Mouse (Mus musculus): Measurements from ENCODE around the gene Olfr125. TPM values are rescaled to one million over a fixed set of nuclear protein-coding genes. Genes with fewer than 3 reads are reported as not detected.

Olfr125 gene
- not detected in 2 replicates for polyA plus RNA-seq (2014; fragmentation: Nextera tagmentation; extraction: Ambion mirVana)

DNA sequence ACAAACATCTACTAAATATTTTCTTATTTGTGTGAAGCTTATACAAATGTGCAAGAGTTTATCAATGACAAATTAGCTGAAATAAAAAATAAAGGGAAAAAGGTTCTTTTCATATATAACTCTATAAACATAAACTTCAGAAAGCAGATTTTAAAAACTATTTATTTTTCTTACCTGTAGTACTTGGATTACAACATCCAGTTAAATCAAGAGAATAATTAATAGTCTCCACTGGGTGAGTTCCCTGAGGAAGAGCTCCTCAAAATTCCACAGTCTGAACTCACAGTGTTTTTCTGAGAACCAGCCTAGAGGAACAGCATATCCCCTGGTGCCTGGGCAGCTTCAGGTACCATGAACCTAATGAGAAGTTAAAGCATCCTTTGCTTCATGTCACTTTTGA lies at the start of gene Olfr125:
Olfr125 (plus strand) TSS at position 301 of the 400 bp plus-strand sequence.
- no peak within 1 kb of the TSS for H3K9ac ChIP-seq (replicated peaks; ENCODE audit: low read length)
- H3K9me3 ChIP-seq (ENCODE audit: control insufficient read depth, low read length): 0 out of 2 replicates have a peak, but pooled peaks cover 2% of the 10 kb centered on the region
- no peak within 1 kb of the TSS for H3K4me3 ChIP-seq (replicated peaks; ENCODE audit: low read depth, low read length)
- no peaks in the 10 kb centered on the region for H3K4me1 ChIP-seq (ENCODE audit: control insufficient read depth, insufficient read depth, low read length)
- H3K27me3 ChIP-seq (ENCODE audit: control insufficient read depth, insufficient read depth, low read length): no peaks in the 10 kb centered on the region
- H3K36me3 ChIP-seq (ENCODE audit: control insufficient read depth, insufficient read depth, low read length): no peaks in the 10 kb centered on the region
- ATAC-seq (ENCODE audit: low FRiP score, low TSS enrichment) (no peak), DNase-seq (no peak)
- no peak within 1 kb of the TSS for H3K4me2 ChIP-seq (ENCODE audit: low read length)
- H3K27ac ChIP-seq (replicated peaks; ENCODE audit: low read depth, low read length): no peak within 1 kb of the TSS

DNA sequence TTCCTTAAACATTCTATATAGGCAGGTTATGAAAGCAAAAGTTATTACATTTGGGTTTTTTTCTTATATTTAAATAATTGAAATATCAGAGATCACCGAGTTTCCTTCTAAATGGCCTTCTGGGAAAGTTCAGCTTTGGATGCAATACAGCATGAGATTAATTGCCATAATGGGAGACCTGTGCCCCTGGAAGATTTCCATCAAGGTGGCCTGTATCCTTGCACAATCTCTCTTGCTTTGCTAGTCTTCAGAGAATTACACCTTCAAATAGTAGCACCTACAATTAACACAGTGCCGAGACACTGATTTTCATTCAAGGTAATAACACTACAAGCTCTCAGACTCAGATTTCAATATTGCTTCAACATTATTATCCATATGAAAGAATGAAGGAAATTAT lies 39.5 kb upstream of the Olfr125 start, which contains the start of gene Olfr123:
Olfr123 (plus strand) TSS at position 301 of the 400 bp plus-strand sequence.
- WGBS: 92% methylated on average over 2 of the region's 2 CpGs

DNA sequence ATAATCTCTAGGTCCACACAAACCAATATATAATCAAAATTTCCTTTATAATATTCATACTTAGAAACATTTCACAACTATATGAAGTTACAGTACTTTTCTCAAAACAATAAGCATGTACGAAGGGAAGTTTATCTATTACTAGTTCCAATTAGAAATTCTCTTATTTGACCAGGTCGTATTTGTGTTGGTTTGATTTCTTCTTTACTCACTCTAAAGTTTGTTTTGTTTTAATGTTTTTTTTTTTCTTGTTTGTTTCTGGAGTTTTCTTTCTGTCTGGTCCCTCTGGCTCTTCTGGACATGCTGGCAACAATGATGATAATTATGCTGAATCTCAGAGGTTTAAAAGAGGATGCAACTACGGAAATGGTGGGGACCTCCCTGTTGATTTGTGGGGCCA lies 33.2 kb upstream of the Olfr125 start, which contains the start of gene Olfr124:
Olfr124 (plus strand) TSS at position 301 of the 400 bp plus-strand sequence.
- ATAC-seq (ENCODE audit: low FRiP score, low TSS enrichment): no peak
- Histone ChIP-seq H3K9ac (replicated peaks; ENCODE audit: low read length) (no peak within 1 kb of the TSS), H3K27ac (replicated peaks; ENCODE audit: low read depth, low read length) (no peak within 1 kb of the TSS), H3K4me1 (ENCODE audit: control insufficient read depth, insufficient read depth, low read length) (no peaks in the 10 kb centered on the region), H3K27me3 (ENCODE audit: control insufficient read depth, insufficient read depth, low read length) (no peaks in the 10 kb centered on the region), H3K4me3 (replicated peaks; ENCODE audit: low read depth, low read length) (no peak within 1 kb of the TSS), H3K4me2 (ENCODE audit: low read length) (no peak within 1 kb of the TSS), H3K36me3 (ENCODE audit: control insufficient read depth, insufficient read depth, low read length) (no peaks in the 10 kb centered on the region), H3K9me3 (ENCODE audit: control insufficient read depth, low read length) (no peaks in the 10 kb centered on the region)
- WGBS: 93% methylated on average over 3 of the region's 3 CpGs
- DNase-seq: no peak

More for the DNA sequence above, 39.5 kb upstream of the Olfr125 start, which contains the start of gene Olfr123:
- Histone ChIP-seq H3K9ac (replicated peaks; ENCODE audit: low read length) (no peak within 1 kb of the TSS), H3K27me3 (ENCODE audit: control insufficient read depth, insufficient read depth, low read length) (no peaks in the 10 kb centered on the region), H3K4me3 (replicated peaks; ENCODE audit: low read depth, low read length) (no peak within 1 kb of the TSS), H3K9me3 (ENCODE audit: control insufficient read depth, low read length) (no peaks in the 10 kb centered on the region), H3K4me1 (ENCODE audit: control insufficient read depth, insufficient read depth, low read length) (no peaks in the 10 kb centered on the region), H3K36me3 (ENCODE audit: control insufficient read depth, insufficient read depth, low read length) (no peaks in the 10 kb centered on the region), H3K27ac (replicated peaks; ENCODE audit: low read depth, low read length) (no peak within 1 kb of the TSS), H3K4me2 (ENCODE audit: low read length) (no peak within 1 kb of the TSS)
- DNase-seq (no peak), ATAC-seq (ENCODE audit: low FRiP score, low TSS enrichment) (no peak)

DNA sequence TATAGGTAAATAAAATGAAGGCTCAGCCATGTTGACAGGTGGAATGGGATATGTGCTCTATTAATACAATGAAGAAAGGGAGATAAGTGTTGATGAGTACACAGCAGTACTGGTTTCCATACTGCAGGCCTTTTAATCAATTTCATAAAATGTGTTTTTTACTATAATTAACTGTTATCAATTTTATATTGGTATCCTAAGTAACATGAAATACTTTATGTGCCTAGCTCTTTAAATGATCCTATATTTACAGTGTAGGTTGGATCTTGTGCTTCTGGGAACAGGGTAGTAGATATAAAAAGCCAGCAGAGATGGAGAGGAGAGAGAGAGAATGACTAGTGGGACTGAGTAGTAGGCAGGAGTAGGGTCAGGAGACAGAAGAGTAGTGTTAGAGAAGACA lies 14.4 kb downstream of the Olfr125 start, which contains the start of gene Olfr126:
Olfr126 (plus strand) TSS at position 301 of the 400 bp plus-strand sequence.
- no peaks in the 10 kb centered on the region for H3K27me3 ChIP-seq (ENCODE audit: control insufficient read depth, insufficient read depth, low read length)
- no peaks in the 10 kb centered on the region for H3K4me1 ChIP-seq (ENCODE audit: control insufficient read depth, insufficient read depth, low read length)
- no peak within 1 kb of the TSS for H3K4me3 ChIP-seq (replicated peaks; ENCODE audit: low read depth, low read length)
- no peaks in the 10 kb centered on the region for H3K9me3 ChIP-seq (ENCODE audit: control insufficient read depth, low read length)
- no peaks in the 10 kb centered on the region for H3K36me3 ChIP-seq (ENCODE audit: control insufficient read depth, insufficient read depth, low read length)
- H3K27ac ChIP-seq (replicated peaks; ENCODE audit: low read depth, low read length): no peak within 1 kb of the TSS
- no peak within 1 kb of the TSS for H3K4me2 ChIP-seq (ENCODE audit: low read length)
- ATAC-seq (ENCODE audit: low FRiP score, low TSS enrichment) (no peak), DNase-seq (no peak)
- no peak within 1 kb of the TSS for H3K9ac ChIP-seq (replicated peaks; ENCODE audit: low read length)

DNA sequence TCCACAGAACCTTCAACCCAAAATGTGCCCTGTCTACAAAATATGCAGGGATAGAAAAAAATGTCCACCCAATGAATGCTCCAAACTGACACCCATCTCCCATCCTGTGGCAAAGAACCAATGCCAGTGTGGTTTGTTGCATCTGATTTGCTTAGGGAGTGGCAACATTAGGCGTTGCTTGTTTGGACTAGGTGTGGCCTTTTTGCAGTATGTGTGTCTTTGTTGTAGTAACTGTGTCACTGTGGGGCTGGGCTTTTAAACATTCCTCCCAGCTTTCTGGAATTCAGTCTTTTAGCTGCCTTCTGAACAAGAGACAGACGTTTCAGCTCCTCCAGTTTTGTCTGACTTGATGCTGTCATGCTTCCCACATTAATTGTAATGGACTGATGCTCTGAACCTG lies 31.2 kb downstream of the Olfr125 start:
- Histone ChIP-seq H3K4me3 (replicated peaks; ENCODE audit: low read depth, low read length) (no peak overlapping the region), H3K4me1 (ENCODE audit: control insufficient read depth, insufficient read depth, low read length) (no peaks in the 10 kb centered on the region), H3K27ac (replicated peaks; ENCODE audit: low read depth, low read length) (no peak overlapping the region), H3K4me2 (ENCODE audit: low read length) (no peak overlapping the region), H3K9ac (replicated peaks; ENCODE audit: low read length) (no peak overlapping the region), H3K36me3 (ENCODE audit: control insufficient read depth, insufficient read depth, low read length) (no peaks in the 10 kb centered on the region), H3K27me3 (ENCODE audit: control insufficient read depth, insufficient read depth, low read length) (no peaks in the 10 kb centered on the region), H3K9me3 (ENCODE audit: control insufficient read depth, low read length) (no peaks in the 10 kb centered on the region)
- 68% methylated on average over 2 of the region's 2 CpGs for WGBS
- DNase-seq (no peak), ATAC-seq (ENCODE audit: low FRiP score, low TSS enrichment) (no peak)

DNA sequence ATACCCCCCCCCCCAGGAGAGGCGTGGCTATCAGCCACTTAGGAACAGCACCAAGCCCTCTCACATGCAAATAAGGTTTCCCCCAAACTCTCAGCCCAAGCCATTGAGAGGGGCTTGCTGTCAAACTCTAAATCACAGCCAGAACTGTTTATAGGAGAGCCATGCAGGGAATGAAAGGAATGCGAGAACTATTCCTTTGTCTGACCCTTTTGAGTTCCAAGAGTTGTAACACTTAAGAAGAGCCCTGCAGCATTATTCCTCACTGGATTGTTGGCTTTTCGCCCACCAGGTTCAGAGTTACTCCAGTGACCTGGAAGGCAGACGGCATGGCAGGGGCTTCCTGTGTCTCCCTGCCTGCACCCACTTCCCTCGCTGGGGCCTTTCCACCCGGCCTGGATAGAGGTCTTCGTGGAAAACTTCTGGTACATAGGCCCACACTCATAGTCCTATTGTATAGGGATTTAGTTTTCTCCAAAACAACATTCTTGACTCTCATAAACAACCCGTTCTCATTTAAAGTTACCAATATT lies 37.0 kb downstream of the Olfr125 start:
- H3K4me3 ChIP-seq (replicated peaks; ENCODE audit: low read depth, low read length): no peak overlapping the region
- H3K9me3 ChIP-seq (ENCODE audit: control insufficient read depth, low read length): no peaks in the 10 kb centered on the region
- DNase-seq (peak; percentile 0), ATAC-seq (ENCODE audit: low FRiP score, low TSS enrichment) (no peak)
- WGBS: 22% methylated on average over 8 of the region's 8 CpGs
- H3K27ac ChIP-seq (replicated peaks; ENCODE audit: low read depth, low read length): no peak overlapping the region
- no peaks in the 10 kb centered on the region for H3K36me3 ChIP-seq (ENCODE audit: control insufficient read depth, insufficient read depth, low read length)
- H3K9ac ChIP-seq (replicated peaks; ENCODE audit: low read length): no peak overlapping the region
- H3K4me2 ChIP-seq (ENCODE audit: low read length): no peak overlapping the region
- H3K4me1 ChIP-seq (ENCODE audit: control insufficient read depth, insufficient read depth, low read length): no peaks in the 10 kb centered on the region
- no peaks in the 10 kb centered on the region for H3K27me3 ChIP-seq (ENCODE audit: control insufficient read depth, insufficient read depth, low read length)

DNA sequence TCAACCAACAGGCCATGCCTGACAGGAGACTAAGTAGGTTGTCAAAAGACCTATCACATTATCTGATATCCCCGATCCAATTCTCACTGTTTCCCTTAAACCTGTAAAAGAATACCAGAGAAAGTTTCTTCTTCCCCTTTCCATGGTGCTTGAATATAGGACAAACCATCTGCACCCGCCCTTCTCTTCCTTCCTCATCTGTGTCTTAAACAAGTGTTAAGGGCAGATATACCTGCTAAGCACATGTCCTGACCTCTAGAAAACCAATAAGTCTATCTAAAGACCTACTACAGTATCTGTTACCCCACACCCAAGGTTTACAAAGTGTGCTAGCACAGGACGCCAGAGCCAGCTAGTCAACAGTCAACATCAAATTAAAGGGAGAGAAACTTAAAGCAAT lies 41.1 kb downstream of the Olfr125 start:
- no peak overlapping the region for H3K4me3 ChIP-seq (replicated peaks; ENCODE audit: low read depth, low read length)
- WGBS: 78% methylated on average over 3 of the region's 3 CpGs
- no peak for ATAC-seq (ENCODE audit: low FRiP score, low TSS enrichment)
- no peaks in the 10 kb centered on the region for H3K36me3 ChIP-seq (ENCODE audit: control insufficient read depth, insufficient read depth, low read length)
- H3K9me3 ChIP-seq (ENCODE audit: control insufficient read depth, low read length): no peaks in the 10 kb centered on the region
- H3K4me2 ChIP-seq (ENCODE audit: low read length): no peak overlapping the region
- no peak overlapping the region for H3K9ac ChIP-seq (replicated peaks; ENCODE audit: low read length)
- H3K4me1 ChIP-seq (ENCODE audit: control insufficient read depth, insufficient read depth, low read length): no peaks in the 10 kb centered on the region
- DNase-seq: no peak
- H3K27ac ChIP-seq (replicated peaks; ENCODE audit: low read depth, low read length): no peak overlapping the region
- no peaks in the 10 kb centered on the region for H3K27me3 ChIP-seq (ENCODE audit: control insufficient read depth, insufficient read depth, low read length)

Other genes with a start within 250 kb of the Olfr125 start
- gene Olfr114, start 240.2 kb upstream of the Olfr125 start, polyA plus RNA-seq (2014; fragmentation: Nextera tagmentation; extraction: Ambion mirVana): not detected in 2 replicates
- not detected in 2 replicates for gene Olfr115, start 205.8 kb upstream of the Olfr125 start, polyA plus RNA-seq (2014; fragmentation: Nextera tagmentation; extraction: Ambion mirVana)
- not detected in 2 replicates for gene Olfr116, start 205.8 kb upstream of the Olfr125 start, polyA plus RNA-seq (2014; fragmentation: Nextera tagmentation; extraction: Ambion mirVana)
- gene Olfr117, start 169.2 kb upstream of the Olfr125 start, polyA plus RNA-seq (2014; fragmentation: Nextera tagmentation; extraction: Ambion mirVana): not detected in 2 replicates
- not detected in 2 replicates for gene Olfr118, start 166.0 kb upstream of the Olfr125 start, polyA plus RNA-seq (2014; fragmentation: Nextera tagmentation; extraction: Ambion mirVana)
- gene Olfr119, start 136.4 kb upstream of the Olfr125 start, polyA plus RNA-seq (2014; fragmentation: Nextera tagmentation; extraction: Ambion mirVana): not detected in 2 replicates
- not detected in 2 replicates for gene Olfr120, start 111.1 kb upstream of the Olfr125 start, polyA plus RNA-seq (2014; fragmentation: Nextera tagmentation; extraction: Ambion mirVana)
- gene Olfr121, start 84.1 kb upstream of the Olfr125 start, polyA plus RNA-seq (2014; fragmentation: Nextera tagmentation; extraction: Ambion mirVana): not detected in 2 replicates
- not detected in 2 replicates for gene Olfr122, start 64.3 kb upstream of the Olfr125 start, polyA plus RNA-seq (2014; fragmentation: Nextera tagmentation; extraction: Ambion mirVana)
- not detected in 2 replicates for gene Olfr123, start 39.4 kb upstream of the Olfr125 start, polyA plus RNA-seq (2014; fragmentation: Nextera tagmentation; extraction: Ambion mirVana)
- not detected in 2 replicates for gene Olfr124, start 33.1 kb upstream of the Olfr125 start, polyA plus RNA-seq (2014; fragmentation: Nextera tagmentation; extraction: Ambion mirVana)
- gene Olfr126, start 14.5 kb downstream of the Olfr125 start, polyA plus RNA-seq (2014; fragmentation: Nextera tagmentation; extraction: Ambion mirVana): not detected in 2 replicates
- gene Olfr127, start 67.5 kb downstream of the Olfr125 start, polyA plus RNA-seq (2014; fragmentation: Nextera tagmentation; extraction: Ambion mirVana): not detected in 2 replicates
- gene Olfr128, start 87.6 kb downstream of the Olfr125 start, polyA plus RNA-seq (2014; fragmentation: Nextera tagmentation; extraction: Ambion mirVana): not detected in 2 replicates
- gene Olfr761, start 120.1 kb downstream of the Olfr125 start, polyA plus RNA-seq (2014; fragmentation: Nextera tagmentation; extraction: Ambion mirVana): not detected in 2 replicates
- gene Olfr129, start 227.1 kb downstream of the Olfr125 start, polyA plus RNA-seq (2014; fragmentation: Nextera tagmentation; extraction: Ambion mirVana): not detected in 2 replicates
- gene Olfr130, start 231.0 kb downstream of the Olfr125 start, polyA plus RNA-seq (2014; fragmentation: Nextera tagmentation; extraction: Ambion mirVana): not detected in 2 replicates

Data from midbrain, embryonic 14.5 days (tissue).